Mouse (Mus musculus) liver, adult 2 months (tissue): Measurements from ENCODE around the gene Igfals. TPM values are rescaled to one million over a fixed set of nuclear protein-coding genes. Genes with fewer than 3 reads are reported as not detected.

Experiments used
- DNase-seq: peaks from one replicate; pipeline ENCODE4 v3.0.0-alpha.2; 2011; ENCODE audit warnings: low read depth, low spot score; ENCODE audit errors: extremely low read depth
- H3K27ac ChIP-seq: fragments of 200-500 bp; replicated peaks from 2 replicates; pipeline ENCODE4 v1.5.1; 2012; ENCODE audit warnings: low read depth, mild to moderate bottlenecking, control low read depth, inconsistent platforms, low read length; ENCODE audit not compliant: insufficient read depth
- H3K27me3 ChIP-seq: fragments of 200-500 bp; 2 replicates; pipeline ENCODE4 v1.6.1; 2012; ENCODE audit warnings: mild to moderate bottlenecking, moderate library complexity, low read length, inconsistent platforms; ENCODE audit not compliant: control insufficient read depth, insufficient read depth
- H3K36me3 ChIP-seq: fragments of 200-500 bp; 2 replicates; pipeline ENCODE4 v1.6.1; 2012; ENCODE audit warnings: low read length, inconsistent platforms; ENCODE audit not compliant: control insufficient read depth, insufficient read depth
- H3K4me1 ChIP-seq: fragments of 200-500 bp; 2 replicates; pipeline ENCODE4 v1.6.1; 2011; ENCODE audit warnings: low read length; ENCODE audit not compliant: control insufficient read depth, insufficient read depth
- H3K4me3 ChIP-seq: fragments of 200-500 bp; 2 replicates; pipeline ENCODE4 v1.5.1; 2011; ENCODE audit warnings: low read depth, mild to moderate bottlenecking, control low read depth, low read length, moderate library complexity; ENCODE audit not compliant: insufficient read depth
- H3K79me2 ChIP-seq: fragments of 200-500 bp; 2 replicates; pipeline ENCODE4 v1.6.1; 2012; ENCODE audit warnings: inconsistent platforms, mild to moderate bottlenecking, low read length, moderate library complexity; ENCODE audit not compliant: control insufficient read depth, insufficient read depth
- H3K9ac ChIP-seq: fragments of 200-500 bp; 2 replicates; pipeline ENCODE4 v1.6.1; 2012; ENCODE audit warnings: low read depth, mild to moderate bottlenecking, control low read depth, inconsistent platforms, low read length
- CTCF ChIP-seq: fragments of 200-500 bp; IDR thresholded peaks from 2 replicates; pipeline ENCODE4 v1.5.1; 2011; ENCODE audit warnings: low read depth, low read length, control low read depth
- POLR2A ChIP-seq: fragments of 200-500 bp; IDR thresholded peaks from 2 replicates; pipeline ENCODE4 v1.6.1; 2011; ENCODE audit warnings: low read length, control low read depth; ENCODE audit not compliant: insufficient read depth; ENCODE audit errors: extremely low read depth
- WGBS: fragments of 180-500 bp; shearing (Covaris S2); methylation state at CpG from one replicate; pipeline ENCODE4 v1.1.7; 2018; 5-methylcytosine and 5-hydroxymethylcytosine counted together
- polyA plus RNA-seq: library from polyadenylated mRNA; depleted of rRNA; stranded (reverse); fragments of >200 nt; gene quantifications from 2 replicates; pipeline ENCODE4 v1.2.3, GENCODE M21; 2012
- total RNA-seq: library from RNA; depleted of rRNA; stranded (reverse); fragments of >200 nt; gene quantifications from 2 replicates; pipeline ENCODE4 v1.2.3, GENCODE M21; 2014

The Igfals gene
- total and polyA plus RNA-seq, 2 experiments = 112 to 369 TPM

DNA sequence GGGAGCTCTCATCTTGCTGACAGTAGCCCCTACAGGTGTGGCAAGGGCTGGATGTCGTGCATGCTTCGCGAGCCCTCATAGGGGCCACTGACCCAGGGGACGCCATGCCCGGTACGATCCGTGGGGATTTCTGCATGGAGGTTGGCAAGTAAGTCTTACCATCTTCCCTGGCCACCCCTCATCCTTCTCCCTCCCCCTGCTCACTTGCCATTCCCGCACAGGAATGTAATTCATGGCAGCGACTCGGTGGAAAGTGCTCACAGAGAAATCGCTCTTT is 31.1 kb downstream of the Igfals start:
- no peak for DNase-seq
- peak overlapping the region; percentile 78 for H3K9ac ChIP-seq
- 25% methylated on average over 11 of the region's 11 CpGs for WGBS
- H3K79me2 ChIP-seq = peaks cover 14% of the 10 kb centered on the region; the same call in 1 of the 2 replicates
- H3K4me1 ChIP-seq = peaks cover 20% of the 10 kb centered on the region
- H3K36me3 ChIP-seq = peaks cover 7% of the 10 kb centered on the region; the same call in 1 of the 2 replicates
- TF ChIP-seq POLR2A = no peak
- no peak for TF ChIP-seq CTCF
- peak overlapping the region; percentile 49 for H3K27ac ChIP-seq
- peak overlapping the region; percentile 74 for H3K4me3 ChIP-seq
- H3K27me3 ChIP-seq = no peaks in the 10 kb centered on the region

DNA sequence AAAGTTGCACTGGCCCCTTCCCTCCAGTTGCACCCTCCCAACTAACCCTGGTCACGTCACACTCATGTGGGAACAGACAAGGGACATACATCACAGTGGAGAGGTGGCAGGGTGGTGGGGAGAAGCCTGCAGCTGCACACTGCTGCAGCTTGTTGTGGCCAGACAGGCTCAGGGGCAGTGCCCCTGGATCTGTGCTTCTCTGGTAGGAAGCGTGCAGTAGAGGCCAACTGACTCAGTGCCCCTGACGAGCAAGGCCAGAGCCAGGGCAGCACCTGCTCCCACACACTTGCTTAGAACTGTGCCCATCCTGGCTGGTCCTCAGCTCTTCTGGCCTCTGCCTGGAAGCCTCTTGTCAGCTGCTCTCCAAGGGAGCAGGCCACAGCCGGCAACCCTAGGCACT is 31.8 kb downstream of the Igfals start:
- TF ChIP-seq CTCF (no peak), POLR2A (no peak)
- no peak for DNase-seq
- Histone ChIP-seq H3K27me3 (no peaks in the 10 kb centered on the region), H3K4me1 (peaks cover 20% of the 10 kb centered on the region), H3K36me3 (peaks cover 5% of the 10 kb centered on the region; the same call in 1 of the 2 replicates), H3K9ac (no peak overlapping the region), H3K79me2 (peaks cover 14% of the 10 kb centered on the region; the same call in 1 of the 2 replicates), H3K27ac (no peak overlapping the region), H3K4me3 (no peak overlapping the region)
- WGBS = 89% methylated on average over 4 of the region's 4 CpGs

DNA sequence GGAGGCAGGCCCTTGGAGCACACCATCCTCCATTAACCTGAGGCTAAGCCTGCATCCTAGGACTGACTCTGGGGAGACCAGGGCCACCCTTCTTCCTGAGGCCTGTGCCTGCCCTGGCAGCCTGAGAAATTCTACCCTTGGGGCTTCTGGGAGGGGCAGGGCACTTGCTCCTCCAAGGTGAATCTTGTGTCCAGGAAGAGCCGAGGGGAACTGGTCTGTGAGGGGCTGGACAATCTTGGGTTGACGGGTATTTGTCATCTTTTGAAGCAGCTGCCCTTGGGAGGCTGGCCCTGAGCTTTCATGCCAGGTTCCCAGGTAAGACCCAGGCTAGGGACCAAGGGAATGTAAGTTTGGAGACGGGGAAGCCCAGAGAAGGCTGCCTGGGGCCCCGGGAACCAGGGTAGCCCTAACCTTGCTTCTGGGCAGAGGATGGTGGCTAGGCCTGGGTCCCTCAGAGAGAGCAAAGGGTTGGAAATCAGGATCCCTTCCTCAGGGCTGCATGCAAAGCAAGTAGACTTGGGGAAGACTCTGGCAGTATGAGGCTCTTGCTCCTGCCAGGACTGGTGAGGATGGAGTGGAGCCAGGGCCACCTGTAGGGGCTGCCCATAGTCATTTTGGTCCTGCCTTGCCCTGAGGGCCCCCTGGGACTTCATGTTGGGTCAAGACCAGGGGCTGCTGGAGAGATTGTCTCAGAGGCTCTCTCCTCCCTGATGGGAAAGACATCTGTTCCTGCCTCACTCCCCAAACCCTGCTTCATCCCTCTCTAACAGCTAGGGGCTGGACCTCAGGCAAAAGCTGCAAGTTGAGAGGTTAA is 32.5 kb downstream of the Igfals start:
- no peak overlapping the region for H3K4me3 ChIP-seq

DNA sequence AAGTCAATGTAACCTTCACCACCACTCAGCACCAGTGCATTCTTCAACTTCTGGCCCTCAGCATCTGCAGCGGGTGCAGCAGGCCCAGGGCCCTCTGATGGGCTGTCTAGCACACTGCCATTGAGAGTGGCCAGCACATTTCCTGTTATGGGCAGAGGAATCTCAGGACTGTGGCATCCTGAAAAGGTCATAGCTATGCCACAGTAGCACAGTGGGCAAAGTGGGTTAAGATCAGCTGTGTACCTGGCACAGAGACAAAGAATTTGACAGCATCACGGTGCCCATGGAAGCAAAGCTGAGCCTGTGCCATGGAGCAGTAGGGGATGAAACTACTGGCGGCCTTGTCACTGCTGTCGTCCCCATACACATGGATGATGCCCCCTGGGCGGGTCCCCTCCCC is 33.4 kb downstream of the Igfals start:
- peaks cover 17% of the 10 kb centered on the region for H3K36me3 ChIP-seq
- peaks cover 11% of the 10 kb centered on the region; the same call in 1 of the 2 replicates for H3K79me2 ChIP-seq
- DNase-seq = no peak
- no peak overlapping the region for H3K27ac ChIP-seq
- 75% methylated on average over 5 of the region's 5 CpGs for WGBS
- H3K4me3 ChIP-seq = no peak overlapping the region
- TF ChIP-seq POLR2A (no peak), CTCF (no peak)
- no peaks in the 10 kb centered on the region for H3K27me3 ChIP-seq
- peaks cover 14% of the 10 kb centered on the region for H3K4me1 ChIP-seq
- no peak overlapping the region for H3K9ac ChIP-seq

More for the DNA sequence above, 32.5 kb downstream of the Igfals start:
- TF ChIP-seq POLR2A (no peak), CTCF (no peak)
- peaks cover 14% of the 10 kb centered on the region; the same call in 1 of the 2 replicates for H3K79me2 ChIP-seq
- no peak for DNase-seq
- H3K9ac ChIP-seq = no peak overlapping the region
- 89% methylated on average over 4 of the region's 4 CpGs for WGBS
- no peak overlapping the region for H3K27ac ChIP-seq
- H3K27me3 ChIP-seq = no peaks in the 10 kb centered on the region
- peaks cover 10% of the 10 kb centered on the region; the same call in 1 of the 2 replicates for H3K36me3 ChIP-seq
- peaks cover 20% of the 10 kb centered on the region for H3K4me1 ChIP-seq

DNA sequence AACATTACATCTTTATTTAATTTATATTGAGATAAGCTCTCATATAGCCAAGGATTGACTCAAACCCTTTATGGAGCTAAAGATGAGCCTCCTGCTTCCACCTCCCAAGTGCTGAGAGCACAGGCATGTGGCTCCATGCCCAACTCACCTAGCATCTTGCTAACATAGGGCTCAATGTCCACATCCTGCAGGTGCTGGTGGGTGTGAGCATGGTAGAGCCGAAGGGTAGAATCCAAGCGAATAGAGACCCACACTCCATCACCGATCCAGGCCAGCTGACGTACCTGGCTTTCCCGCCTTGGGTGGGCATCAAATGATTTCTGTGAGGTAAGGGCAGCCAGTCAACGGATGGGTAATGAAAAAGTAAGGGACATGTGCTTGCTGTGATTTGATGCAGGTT is 34.2 kb downstream of the Igfals start:
- WGBS = 94% methylated on average over 6 of the region's 6 CpGs
- Histone ChIP-seq H3K79me2 (peaks cover 9% of the 10 kb centered on the region; the same call in 1 of the 2 replicates), H3K36me3 (peaks cover 20% of the 10 kb centered on the region), H3K9ac (no peak overlapping the region), H3K27ac (no peak overlapping the region), H3K4me3 (no peak overlapping the region), H3K4me1 (peaks cover 11% of the 10 kb centered on the region), H3K27me3 (no peaks in the 10 kb centered on the region)
- TF ChIP-seq POLR2A (no peak), CTCF (no peak)
- no peak for DNase-seq

DNA sequence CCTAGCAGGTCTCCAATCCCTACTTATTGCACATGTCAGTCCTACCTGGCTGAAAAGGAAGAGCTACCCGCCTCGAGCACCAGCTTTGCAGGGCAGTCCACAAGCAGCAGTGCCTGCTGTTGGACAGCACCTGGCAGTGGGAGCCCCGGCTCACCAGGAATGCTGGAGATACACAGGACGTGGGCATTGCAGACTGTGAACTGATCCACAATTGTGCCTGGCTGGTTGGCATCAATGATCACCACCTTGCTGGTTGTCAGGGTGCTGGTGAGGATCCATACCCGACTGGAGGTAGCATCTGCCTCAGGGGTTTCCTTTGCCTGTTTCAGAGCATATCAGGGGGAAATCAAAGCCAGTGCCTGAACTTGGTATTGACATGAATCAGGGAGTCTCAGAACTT is 36.3 kb downstream of the Igfals start:
- peaks cover 4% of the 10 kb centered on the region for H3K4me1 ChIP-seq
- no peak for DNase-seq
- H3K27ac ChIP-seq = no peak overlapping the region
- no peak for TF ChIP-seq POLR2A
- no peak overlapping the region for H3K9ac ChIP-seq
- H3K4me3 ChIP-seq = no peak overlapping the region
- no peaks in the 10 kb centered on the region for H3K27me3 ChIP-seq
- peaks cover 29% of the 10 kb centered on the region for H3K36me3 ChIP-seq
- H3K79me2 ChIP-seq = no peaks in the 10 kb centered on the region
- 94% methylated on average over 5 of the region's 5 CpGs for WGBS
